11 mouse cellular contexts compared by ENCODE assay signal in genomic region chr2:78189620-78190019, GRCm38 (mm10).
DNase-seq lines count a peak whose midpoint lies in the region; ATAC-seq and TF ChIP-seq lines count a peak whose summit lies in the region.
"Had no signal": no experiment of that assay in that cellular context is flagged by ENCODE, and none has a peak within 500 bp of the region (broad histone marks: within the 10 kb centered on the region; RNA-seq: fewer than 3 reads in every experiment).

No protein-coding gene starts in this region.

- no peak for TF ChIP-seq CTCF in forebrain, postnatal 0 days (IDR thresholded peaks at IDR 0.05; ENCODE audit: low read depth)

- no peaks in the 10 kb centered on the region for H3K79me2 ChIP-seq in myocyte (ENCODE audit: control insufficient read depth, insufficient read depth)

- no peak overlapping the region for H3K4me2 ChIP-seq in forebrain, postnatal 0 days (ENCODE audit: low read depth)
- H3K4me2 ChIP-seq in myocyte (ENCODE audit: low read depth): no peak overlapping the region
- H3K4me2 ChIP-seq: lung, embryonic 15.5 days had no signal

- peak; percentile 69 for ATAC-seq in forebrain, postnatal 0 days
- ATAC-seq in erythroblast, adult 5-6 weeks (replicated peaks; ENCODE audit: low FRiP score, poor library complexity, severe bottlenecking): no peak
- no peak for ATAC-seq in activated CD4-positive, CD25-positive, alpha-beta regulatory T cell, adult 4 months

- H3K27ac ChIP-seq in forebrain, postnatal 0 days (ENCODE audit: low read depth, low read length): no peak overlapping the region
- H3K27ac ChIP-seq: kidney, postnatal 0 days; lung, embryonic 15.5 days had no signal

- no peaks in the 10 kb centered on the region for H3K4me1 ChIP-seq in forebrain, postnatal 0 days (ENCODE audit: insufficient read depth)
- H3K4me1 ChIP-seq: lung, embryonic 15.5 days had no signal

- H3K27me3 ChIP-seq in forebrain, postnatal 0 days (ENCODE audit: insufficient read depth, low read length): no peaks in the 10 kb centered on the region
- H3K27me3 ChIP-seq in myocyte (ENCODE audit: control insufficient read depth, insufficient read depth, insufficient read length): no peaks in the 10 kb centered on the region
- H3K27me3 ChIP-seq: lung, embryonic 15.5 days had no signal

- no peak overlapping the region for H3K4me3 ChIP-seq in forebrain, postnatal 0 days (ENCODE audit: low read depth, low read length)
- H3K4me3 ChIP-seq in myocyte: no peak overlapping the region
- H3K4me3 ChIP-seq: lung, embryonic 15.5 days had no signal

- no peaks in the 10 kb centered on the region for H3K9me3 ChIP-seq in forebrain, postnatal 0 days (ENCODE audit: low read length)
- H3K9me3 ChIP-seq: G1E; lung, embryonic 15.5 days had no signal

- no peak overlapping the region for H3K9ac ChIP-seq in forebrain, postnatal 0 days
- H3K9ac ChIP-seq: lung, embryonic 15.5 days had no signal

- WGBS in forebrain, postnatal 0 days: 24% methylated on average over 1 of the region's 1 CpGs

- DNase-seq in layer of hippocampus, adult 11-12 months (ENCODE audit: low spot score): peak; percentile 19
- DNase-seq in layer of hippocampus, adult 9-10 months (ENCODE audit: low spot score): no peak
- DNase-seq in embryo, embryonic 10.5 days (ENCODE audit: low spot score): peak; percentile 64
- DNase-seq in forebrain, postnatal 0 days: no peak
- no peak for DNase-seq in ovary, postnatal 14 days (ENCODE audit: low spot score)

- TF ChIP-seq POLR2A in myocyte (IDR thresholded peaks at IDR 0.05; ENCODE audit: insufficient read length, low read depth): no peak

- no peaks in the 10 kb centered on the region for H3K36me3 ChIP-seq in forebrain, postnatal 0 days (ENCODE audit: insufficient read depth)
- no peaks in the 10 kb centered on the region for H3K36me3 ChIP-seq in myocyte (ENCODE audit: control insufficient read depth, insufficient read depth)
- H3K36me3 ChIP-seq: G1E; lung, embryonic 15.5 days had no signal

- no peak overlapping the region for H3ac ChIP-seq in myocyte (ENCODE audit: control insufficient read depth, insufficient read length)

TF ChIP-seq in myocyte, 11 proteins besides CTCF, POLR2A, EP300 and RAD21:
- no peak for TF ChIP-seq CEBPB (IDR thresholded peaks at IDR 0.05; ENCODE audit: insufficient read depth, poor library complexity, severe bottlenecking)
- TF ChIP-seq USF1 (IDR thresholded peaks at IDR 0.05; ENCODE audit: low read depth): no peak
- TF ChIP-seq TCF3 (IDR thresholded peaks at IDR 0.05; ENCODE audit: insufficient read length, low read depth): peak; percentile 98
- TF ChIP-seq E2F4 (IDR thresholded peaks at IDR 0.05; ENCODE audit: insufficient read depth): no peak
- peak; percentile 95 to 100 (median 99) for TF ChIP-seq MYOG (IDR thresholded peaks at IDR 0.05; ENCODE audit: control insufficient read depth in 1 of 3, insufficient read depth in 1 of 3, insufficient read length in 2 of 3, low read depth in 2 of 3)
- no peak for TF ChIP-seq SRF (IDR thresholded peaks at IDR 0.05; ENCODE audit: control insufficient read depth, insufficient read length, low read depth)
- TF ChIP-seq TCF12 (IDR thresholded peaks at IDR 0.05; ENCODE audit: insufficient read depth, poor library complexity, severe bottlenecking): peak; percentile 98
- peak; percentile 73 to 98 (median 96) for TF ChIP-seq MYOD1 (IDR thresholded peaks at IDR 0.05; ENCODE audit: control insufficient read depth in 1 of 3, insufficient read length in 2 of 3, low read depth in 2 of 3)
- no peak for TF ChIP-seq POLR2AphosphoS2 (IDR thresholded peaks at IDR 0.05; ENCODE audit: insufficient read length, low read depth)
- TF ChIP-seq MAX (IDR thresholded peaks at IDR 0.05; ENCODE audit: low read depth): no peak
- no peak for TF ChIP-seq REST (IDR thresholded peaks at IDR 0.05; ENCODE audit: insufficient read depth, insufficient read length)

Comparison
In these comparisons a context has a peak if more than half of its experiments do, and no peak if none do; other contexts are left out.
1. DNase-seq: peak in layer of hippocampus, adult 11-12 months (single experiment) and embryo, embryonic 10.5 days (single experiment); none in layer of hippocampus, adult 9-10 months (single experiment), forebrain, postnatal 0 days (single experiment) and ovary, postnatal 14 days (single experiment).